Mouse (Mus musculus): Measurements from ENCODE around the gene Tmem159.

The Tmem159 gene

GRCm38 (mm10) chr7:120102164-120102972 is at the start of gene Tmem159:
Tmem159 (plus strand) TSS chr7:120102353.
- DNase-seq = peak; percentile 93

GRCm38 (mm10) chr7:120054016-120054415 is 48.1 kb upstream of the Tmem159 start:
- DNase-seq = no peak

GRCm38 (mm10) chr7:120055479-120055878 is 46.7 kb upstream of the Tmem159 start:
- no peak for DNase-seq

DNA sequence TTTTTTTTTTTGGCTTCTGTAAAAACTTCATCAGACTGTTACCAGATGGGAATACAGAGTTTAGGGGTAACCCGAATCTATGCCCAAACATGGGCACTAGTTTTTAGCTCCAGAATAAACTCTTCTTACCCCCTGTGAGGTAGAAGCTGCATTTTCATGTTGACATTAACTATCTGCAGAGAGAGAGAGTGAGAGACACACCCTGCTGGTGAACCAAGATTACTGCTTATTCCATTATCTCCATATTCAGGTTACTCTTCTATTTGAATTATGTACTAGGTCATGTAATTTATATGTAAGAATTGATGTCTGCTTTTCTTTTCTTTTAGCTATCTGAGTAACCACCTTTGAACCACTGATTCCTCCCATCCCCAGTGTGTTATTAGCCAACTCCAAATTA is 38.1 kb upstream of the Tmem159 start:
- DNase-seq = peak; percentile 7

- no peak for DNase-seq
Measured at GRCm38 (mm10) chr7:120068114-120068513, 34.0 kb upstream of the Tmem159 start.

DNA sequence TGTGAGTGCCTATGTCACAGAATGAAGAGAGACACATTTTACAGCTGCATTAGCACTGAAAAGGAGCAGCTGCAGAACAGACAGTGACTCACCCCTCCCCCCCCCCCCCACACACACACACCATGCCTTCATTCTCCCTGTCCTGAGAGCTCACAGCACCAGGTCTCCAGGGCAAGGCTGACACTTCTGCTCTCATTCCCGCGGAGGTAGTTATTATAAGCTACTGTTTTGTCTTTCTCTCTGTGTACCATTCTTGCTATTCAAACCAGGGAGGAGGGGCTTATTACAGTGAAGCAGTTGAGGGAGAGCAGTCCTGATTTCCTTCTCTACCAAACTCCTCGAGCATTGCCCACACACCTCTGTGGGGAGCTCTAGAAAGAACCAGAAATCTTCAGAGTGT is 33.0 kb upstream of the Tmem159 start:
- DNase-seq = no peak

GRCm38 (mm10) chr7:120080177-120080576 is 22.0 kb upstream of the Tmem159 start:
- no peak for DNase-seq

DNA sequence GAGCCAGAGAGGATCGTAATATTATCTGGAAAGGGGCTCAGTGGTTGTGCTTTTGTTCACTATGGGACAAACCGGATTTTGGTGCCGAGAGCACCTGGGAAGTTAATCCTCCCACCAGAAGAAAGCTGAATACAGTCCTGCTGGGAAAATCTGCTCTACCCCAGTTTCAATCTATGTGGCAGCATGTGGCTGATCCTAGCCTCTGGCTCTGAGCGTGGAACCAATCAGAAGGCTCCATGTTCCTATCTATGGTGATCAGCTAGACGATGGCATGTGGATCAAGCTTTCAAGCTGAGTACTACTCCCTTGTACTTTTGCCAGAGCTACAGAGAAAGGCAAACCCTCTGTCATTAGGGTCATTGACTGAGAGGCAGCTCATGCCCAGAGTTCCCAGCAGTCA is 9.1 kb upstream of the Tmem159 start:
- no peak for DNase-seq

DNA sequence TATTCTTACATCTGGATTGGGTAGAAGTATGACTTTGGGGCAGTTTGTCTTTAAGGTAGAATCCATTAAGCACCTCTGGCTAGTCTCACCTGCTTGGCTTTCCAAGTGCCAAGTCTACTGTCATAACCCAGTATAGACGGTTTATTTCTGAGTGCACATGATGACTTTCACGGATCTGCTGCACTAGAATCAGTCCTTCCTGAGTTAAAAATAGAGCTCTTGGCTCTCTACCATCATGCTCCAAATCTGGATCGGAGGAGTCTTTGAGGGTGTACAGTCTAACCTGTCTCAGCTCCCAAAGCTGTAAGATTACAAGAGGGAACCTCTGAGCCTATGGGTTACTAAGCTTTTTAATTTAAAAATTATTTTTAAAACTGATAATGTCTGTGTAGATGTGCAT is 7.9 kb upstream of the Tmem159 start:
- DNase-seq = no peak

GRCm38 (mm10) chr7:120095180-120095579 is 7.0 kb upstream of the Tmem159 start, which contains the start of gene Dnah3:
Dnah3 (minus strand) TSS chr7:120095280.
- no peak for DNase-seq

DNA sequence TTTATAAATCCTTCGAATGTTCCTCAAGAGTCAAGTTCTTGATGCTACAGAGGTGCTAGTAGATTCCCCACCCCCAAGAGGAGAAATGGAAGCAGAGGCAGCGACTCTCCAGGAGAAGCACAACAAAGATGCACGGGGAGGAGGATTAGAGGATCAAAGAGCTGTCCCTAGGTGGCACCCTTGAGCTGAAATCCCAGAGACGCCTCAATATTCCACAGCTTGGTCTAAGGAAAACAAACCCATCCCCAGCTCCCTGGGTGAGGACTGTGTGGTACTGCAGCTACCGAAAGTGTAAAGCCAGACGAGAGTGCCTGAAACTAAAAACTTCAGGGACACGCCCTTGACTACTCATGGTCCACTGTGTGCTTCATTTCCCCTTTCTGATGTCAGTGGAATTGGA is 4.3 kb upstream of the Tmem159 start:
- DNase-seq = peak; percentile 77

DNA sequence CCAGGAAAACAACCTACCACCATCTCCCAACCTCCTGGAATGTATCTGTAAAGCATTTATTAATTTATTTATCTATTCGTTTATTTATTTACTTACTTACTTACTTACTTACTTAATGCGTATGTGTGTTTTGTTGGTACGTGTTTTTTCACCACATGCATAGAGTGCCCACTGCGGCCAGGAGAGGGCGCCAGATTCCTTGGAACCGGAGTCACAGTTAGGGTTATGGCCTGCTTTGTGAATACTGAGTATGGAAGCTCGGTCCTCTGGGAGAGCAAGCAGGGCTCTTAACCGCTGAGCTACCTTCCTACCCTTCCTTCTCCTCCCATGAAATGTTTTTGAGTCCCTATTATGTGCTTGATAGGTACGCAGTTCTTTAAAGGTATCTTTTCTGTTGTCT is 3.8 kb upstream of the Tmem159 start:
- DNase-seq = peak; percentile 88

DNA sequence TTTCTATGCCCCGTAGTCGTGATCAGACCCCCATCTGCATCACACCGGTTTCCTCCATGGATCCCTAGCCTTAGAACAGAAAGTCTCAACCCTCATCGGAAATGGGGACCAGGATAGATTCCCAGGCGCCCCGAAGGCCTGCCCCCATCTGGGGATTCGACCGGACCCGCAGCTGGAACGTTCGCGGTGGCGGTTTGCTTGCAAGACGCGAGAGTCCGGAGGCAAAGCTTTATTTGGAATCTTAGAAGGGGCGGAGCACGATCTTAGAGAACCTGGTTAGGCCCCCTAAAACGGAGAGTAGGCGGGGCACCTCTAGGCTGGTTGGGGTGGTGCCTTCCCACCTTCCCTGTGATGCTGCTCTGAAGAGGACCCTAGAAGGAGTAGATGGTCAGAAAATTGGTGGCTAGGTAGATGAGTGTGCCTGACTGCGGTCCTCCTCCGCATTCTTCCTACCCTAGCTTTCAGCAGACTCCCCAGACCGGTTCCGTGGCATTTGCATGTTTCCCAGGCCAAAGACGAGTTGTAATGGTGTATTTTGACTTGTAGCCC is 940 bp downstream of the Tmem159 start:
- DNase-seq = peak; percentile 34

DNA sequence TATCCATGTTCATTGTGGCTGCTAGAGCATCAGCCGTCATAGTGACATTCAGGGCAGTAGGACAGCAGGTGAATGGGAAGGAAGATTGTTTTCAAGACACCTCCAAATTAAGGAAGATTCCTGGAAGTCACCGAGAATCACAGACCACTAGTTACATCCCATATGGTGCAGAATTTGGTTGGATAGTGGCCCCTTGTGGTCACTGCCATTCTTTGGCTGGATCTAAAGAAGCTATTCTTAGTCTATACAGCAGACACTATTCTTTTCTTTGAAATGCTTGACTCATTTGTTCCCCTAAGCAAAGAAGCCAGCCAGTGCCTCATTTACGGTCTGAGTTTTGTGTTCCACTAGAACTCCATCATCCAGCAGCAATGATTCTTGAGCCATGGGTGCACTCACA is 2.8 kb downstream of the Tmem159 start:
- DNase-seq = no peak

- peak; percentile 22 for DNase-seq
Measured at GRCm38 (mm10) chr7:120106356-120106755, 4.2 kb downstream of the Tmem159 start.

DNA sequence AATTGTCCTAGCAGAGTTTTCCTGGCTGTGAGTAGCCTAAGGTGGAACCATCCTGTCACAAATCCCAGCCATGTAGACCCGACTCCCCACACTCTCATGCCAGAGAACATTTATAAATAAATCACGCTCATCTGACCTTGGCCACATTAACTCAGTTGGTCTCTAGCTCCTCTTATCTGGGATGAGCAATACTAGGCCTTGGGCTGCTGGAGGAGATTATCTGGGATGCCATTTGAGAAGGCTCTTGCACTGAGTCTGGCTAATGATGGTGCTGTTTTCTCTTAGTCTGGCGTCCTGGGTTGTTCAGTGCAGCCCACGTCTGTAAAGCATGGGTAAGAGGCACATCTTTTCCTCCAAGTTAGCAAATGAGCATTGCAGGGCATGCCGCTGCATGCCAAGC is 7.5 kb downstream of the Tmem159 start:
- no peak for DNase-seq

DNA sequence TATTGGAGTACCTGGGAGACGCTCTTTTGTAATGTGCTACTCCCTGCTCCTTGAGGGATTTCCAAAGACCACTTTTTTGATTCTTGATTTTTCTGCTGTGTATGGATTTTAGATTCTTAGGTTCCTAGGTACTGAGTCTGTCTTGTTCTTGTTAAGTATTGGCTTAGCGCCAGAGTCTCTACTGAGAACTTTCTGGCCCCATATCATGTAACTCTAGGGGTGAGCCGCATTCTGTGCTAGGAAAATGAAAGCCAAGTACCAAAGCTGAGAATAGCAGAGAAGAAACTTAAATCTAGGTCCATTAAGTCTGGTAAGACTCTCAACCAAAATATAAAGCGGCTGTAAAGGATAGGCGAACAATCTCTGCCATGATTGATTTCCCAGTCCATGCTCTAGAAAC is 14.8 kb downstream of the Tmem159 start:
- no peak for DNase-seq

DNA sequence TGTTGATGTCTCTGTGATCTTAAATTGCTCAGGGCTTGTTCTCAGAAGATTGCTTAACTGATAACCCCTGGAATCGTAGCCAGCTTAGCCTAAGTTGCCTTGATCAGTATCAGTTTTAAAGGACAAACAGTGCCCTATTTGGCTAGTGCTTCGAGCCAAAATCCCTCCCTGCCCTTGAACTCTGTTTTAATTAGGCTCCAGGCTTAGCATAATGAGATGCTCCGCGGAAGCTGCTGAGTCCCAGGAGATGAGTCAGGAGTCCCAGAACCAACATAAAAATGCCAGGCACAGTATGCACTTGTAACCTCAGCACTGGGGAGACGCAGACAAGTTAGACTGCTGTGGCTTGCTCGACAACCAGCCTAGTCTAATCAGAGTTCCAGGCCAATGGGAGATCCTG is 15.4 kb downstream of the Tmem159 start:
- no peak for DNase-seq

- DNase-seq = no peak
Measured at GRCm38 (mm10) chr7:120123776-120124175, 21.6 kb downstream of the Tmem159 start.

- peak; percentile 87 for DNase-seq
Measured at GRCm38 (mm10) chr7:120124844-120125243, 22.7 kb downstream of the Tmem159 start.

DNA sequence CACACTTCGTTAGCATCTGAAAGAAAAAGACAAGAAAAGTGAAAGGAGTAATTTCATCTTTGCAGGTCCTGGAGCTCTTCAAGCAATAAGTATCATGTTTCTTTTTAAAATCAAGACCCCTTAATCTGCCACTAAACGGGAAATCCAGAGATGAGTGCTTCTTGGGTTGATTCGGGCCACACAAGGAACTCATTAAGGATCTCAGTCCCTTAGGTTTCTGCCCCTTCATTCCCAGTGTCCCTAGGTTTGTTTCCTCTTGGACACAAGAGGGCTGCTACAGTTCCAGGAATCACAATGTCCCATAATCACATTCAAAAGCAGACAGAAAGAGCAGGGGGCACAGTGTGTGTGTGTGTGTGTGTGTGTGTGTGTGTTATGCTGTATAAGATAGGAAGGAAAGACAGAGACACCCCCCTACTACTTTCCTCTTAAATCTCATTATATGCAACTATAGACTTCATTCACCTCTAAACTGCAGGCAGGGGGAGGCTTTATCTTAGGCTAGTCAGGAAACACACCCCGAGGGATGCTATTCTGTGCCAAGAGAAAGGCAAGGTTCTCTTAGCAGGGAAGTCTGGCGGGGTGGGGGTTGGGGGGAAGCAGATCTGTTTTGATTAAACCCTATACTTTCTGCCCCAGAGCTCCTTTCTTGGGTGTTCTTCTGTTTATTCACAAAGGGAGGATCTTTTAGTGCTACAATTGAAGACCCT is 25.0 kb downstream of the Tmem159 start:
- no peak for DNase-seq

DNA sequence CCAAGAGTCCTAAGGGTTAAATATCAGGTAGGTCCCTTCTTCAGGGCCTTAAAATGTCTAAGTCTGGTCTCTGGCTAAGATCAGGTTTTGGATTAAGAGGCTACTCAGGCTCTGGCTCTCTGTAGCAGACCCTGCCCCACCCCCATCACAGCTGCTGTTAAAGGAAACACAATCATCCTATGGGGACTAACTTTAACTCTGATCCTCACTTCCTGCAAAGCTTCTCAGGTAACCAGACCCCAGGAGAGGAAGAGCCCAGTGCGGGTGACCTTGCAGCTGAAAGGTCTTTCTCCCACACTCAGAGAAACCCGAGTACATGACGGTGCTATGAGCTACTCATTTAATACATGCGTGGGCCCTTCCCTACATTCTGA is 25.5 kb downstream of the Tmem159 start:
- no peak for DNase-seq

DNA sequence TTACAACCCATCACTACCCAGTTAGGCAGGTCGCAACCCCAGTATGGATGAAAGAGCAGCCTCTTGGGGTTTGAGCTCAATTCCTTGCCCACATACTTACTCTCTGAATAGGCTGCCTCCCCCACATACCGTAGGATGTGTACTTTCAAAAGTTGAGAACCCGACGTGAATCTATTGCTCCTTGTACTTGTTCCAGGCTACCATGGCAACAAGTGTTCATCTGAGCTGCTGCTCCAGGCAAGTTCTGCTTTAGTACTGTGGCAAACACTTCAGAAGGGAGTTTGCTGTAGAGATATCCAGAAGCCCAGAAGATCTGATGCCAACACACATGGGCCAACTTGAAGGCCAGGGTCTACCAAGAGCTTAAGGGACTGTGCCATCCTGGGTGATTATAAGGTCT is 26.8 kb downstream of the Tmem159 start:
- no peak for DNase-seq

- no peak for DNase-seq
Measured at GRCm38 (mm10) chr7:120142743-120143142, 40.6 kb downstream of the Tmem159 start.
